Mouse (Mus musculus) erythroblast, adult 5-6 weeks (primary cell): Measurements from ENCODE around the gene Ehf. TPM values are rescaled to one million over a fixed set of nuclear protein-coding genes. Genes with fewer than 3 reads are reported as not detected.

Experiments
- ATAC-seq: replicated peaks from 2 replicates; pipeline ENCODE4 v1.8.0; 2016; ENCODE audit warnings: moderate number of reproducible peaks, mild to moderate bottlenecking, moderate TSS enrichment, inconsistent platforms; ENCODE audit not compliant: poor library complexity, low FRiP score, severe bottlenecking
- total RNA-seq, 2 experiments: library from RNA; stranded (forward) in 1 of 2; stranded (reverse) in 1 of 2; fragments of 150-400 nt in 1 of 2; fragments of 200-764, 138-1000 nt in 1 of 2; gene quantifications; 2 replicates each; pipeline versions ENCODE4 v1.2.3 to v1.2.4; 2015 to 2017; ENCODE audit warnings: low replicate concordance in 2 of 2

Gene Ehf
- total RNA-seq, 2 experiments from 2014 or later, result not detected

DNA sequence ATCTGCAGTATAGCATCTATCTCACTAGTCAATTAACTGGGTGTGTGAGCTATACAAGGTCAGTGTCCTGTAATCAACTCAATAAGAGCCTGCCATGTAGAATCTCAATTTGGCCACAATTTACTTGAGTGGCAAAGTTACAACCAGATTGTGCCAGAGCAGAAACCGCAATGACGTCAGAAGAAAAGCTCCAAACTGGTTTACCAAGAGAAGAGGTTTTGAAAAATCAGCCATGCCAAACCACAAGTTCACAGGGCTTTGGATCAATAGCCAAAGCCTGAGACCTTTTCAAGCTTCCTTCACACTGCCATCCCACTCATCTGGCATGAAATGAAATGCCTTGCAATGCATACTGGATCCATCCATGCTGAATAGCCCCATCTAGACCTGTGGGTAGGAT, 76.3 kb downstream of the Ehf start:
- ATAC-seq, result no peak

DNA sequence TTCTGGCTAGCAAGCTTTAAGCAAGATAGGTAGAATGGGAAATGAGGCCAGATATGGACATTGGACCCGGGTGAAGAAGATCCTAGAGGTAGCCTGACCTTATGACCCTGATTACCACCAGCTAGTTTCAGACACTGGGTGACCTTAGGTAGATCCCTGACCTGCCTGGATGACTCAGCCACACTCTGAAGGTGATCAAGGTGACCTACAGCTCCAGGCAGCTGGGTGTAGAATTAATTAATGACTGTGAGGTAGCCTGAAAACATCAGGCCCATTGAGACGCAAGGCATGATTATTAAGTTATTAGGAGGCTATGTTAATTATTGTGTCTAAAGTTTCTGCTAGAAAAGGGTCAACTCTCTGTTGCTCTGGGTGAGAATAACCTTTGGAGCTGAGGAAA, 82.2 kb downstream of the Ehf start:
- ATAC-seq, result no peak

DNA sequence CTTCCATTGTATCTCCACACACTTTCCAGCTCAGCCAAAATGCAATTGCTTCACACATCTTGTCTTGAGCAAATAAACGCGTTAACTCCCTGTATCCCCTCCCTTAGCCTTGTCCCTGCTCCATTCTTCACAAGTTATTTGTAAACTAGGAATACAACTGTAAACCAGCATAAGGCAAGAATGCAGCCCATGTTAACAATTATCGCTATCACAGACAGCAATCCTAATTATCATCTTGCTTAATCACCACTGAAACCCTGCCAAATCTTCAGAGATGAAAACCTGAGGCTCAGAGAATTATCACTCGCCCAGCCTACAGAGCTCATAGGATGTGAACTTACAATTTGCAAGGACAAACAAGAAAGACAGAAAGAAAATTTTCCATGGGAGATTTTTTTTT, 84.8 kb downstream of the Ehf start:
- no peak for ATAC-seq

DNA sequence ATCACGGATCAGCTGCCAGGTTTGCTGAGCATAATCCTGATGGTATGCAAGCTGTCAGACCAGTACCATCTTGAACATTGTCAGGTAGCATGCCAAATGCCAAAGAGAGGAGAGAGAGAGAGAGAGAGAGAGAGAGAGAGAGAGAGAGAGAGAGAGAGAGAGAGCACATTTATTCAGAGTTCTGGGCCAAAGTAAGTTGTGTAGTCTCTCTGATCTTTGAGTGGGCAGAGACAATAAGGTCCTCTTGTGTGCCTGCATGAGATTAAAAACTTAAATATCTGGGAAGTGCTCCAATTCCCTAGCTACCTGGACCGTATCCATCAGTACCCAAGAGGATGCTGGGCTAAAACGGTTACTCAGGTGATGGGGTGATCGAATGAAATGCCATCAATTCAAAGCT, 87.3 kb downstream of the Ehf start:
- ATAC-seq, result no peak

DNA sequence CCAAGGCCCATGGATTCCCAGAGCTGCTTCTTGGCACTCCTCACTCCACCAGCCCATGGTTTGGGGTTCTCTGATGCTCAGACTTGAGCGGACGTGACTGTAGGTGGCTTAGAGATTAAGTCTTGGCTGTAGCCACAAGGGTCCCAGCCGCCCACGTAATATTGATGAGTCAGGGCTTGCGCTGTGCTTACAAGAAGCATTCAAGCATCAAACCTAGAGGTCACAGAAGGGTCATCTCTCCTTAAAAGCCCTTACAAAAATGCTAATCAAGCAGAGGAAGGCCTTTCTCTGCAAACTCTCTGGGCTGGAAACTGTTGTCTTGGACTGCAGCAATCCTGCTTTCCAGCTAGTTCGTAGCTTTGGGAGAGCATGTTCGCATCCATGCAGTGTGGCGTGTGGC, 88.2 kb downstream of the Ehf start:
- no peak for ATAC-seq

DNA sequence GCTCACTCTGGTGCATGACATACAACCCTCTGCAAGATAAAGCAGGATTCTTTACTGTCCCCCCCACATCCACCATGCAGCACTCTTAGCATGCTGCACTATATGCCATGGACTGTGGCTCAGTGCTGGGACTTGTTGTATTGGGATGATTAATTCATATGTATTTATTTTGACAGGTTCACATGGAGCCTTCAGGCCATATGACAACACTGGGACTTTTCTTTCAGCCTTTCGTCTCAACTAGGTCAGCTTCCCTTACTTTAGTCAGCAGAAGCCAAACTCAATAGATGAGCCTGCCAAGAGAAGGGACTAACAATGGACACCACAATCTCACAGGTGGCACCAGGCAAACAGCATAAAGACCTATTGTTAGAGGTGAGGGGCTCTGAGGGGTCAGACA, 89.5 kb downstream of the Ehf start:
- no peak for ATAC-seq

Other genes starting within 250 kb of the Ehf start
- gene Pdhx, start 229.8 kb downstream of the Ehf start, total RNA-seq (2015; ENCODE audit: low replicate concordance), result 6.5 and 8.3 TPM in 2 replicates
- 5.5 and 8.9 TPM in 2 replicates for gene Pdhx, start 229.8 kb downstream of the Ehf start, total RNA-seq (2017; ENCODE audit: low replicate concordance)
- gene Apip, start 229.6 kb downstream of the Ehf start, total RNA-seq (2015; ENCODE audit: low replicate concordance), result 10.7 and 38.2 TPM in 2 replicates
- 16.7 and 21.2 TPM in 2 replicates for gene Apip, start 229.6 kb downstream of the Ehf start, total RNA-seq (2017; ENCODE audit: low replicate concordance)
- gene Elf5, start 108.4 kb upstream of the Ehf start, total RNA-seq (2015; ENCODE audit: low replicate concordance), result not detected in 2 replicates
- gene Elf5, start 108.4 kb upstream of the Ehf start, total RNA-seq (2017; ENCODE audit: low replicate concordance), result not detected in 2 replicates
- 478 and 550 TPM in 2 replicates for gene Cat, start 181.9 kb upstream of the Ehf start, total RNA-seq (2015; ENCODE audit: low replicate concordance)
- 301 and 378 TPM in 2 replicates for gene Cat, start 181.9 kb upstream of the Ehf start, total RNA-seq (2017; ENCODE audit: low replicate concordance)